Mouse (Mus musculus) brain, embryonic 14.5 days (tissue): ENCODE data around the gene Gm29609. TPM values are rescaled to one million over a fixed set of nuclear protein-coding genes. Genes with fewer than 3 reads are reported as not detected.

Experiments
- DNase-seq: peaks from one replicate; pipeline ENCODE4 v3.0.0-alpha.2; 2011; ENCODE audit warnings: low read depth
- CTCF ChIP-seq: fragments of 200-500 bp; IDR thresholded peaks from 2 replicates; pipeline ENCODE4 v1.5.1; 2012; ENCODE audit warnings: inconsistent platforms, mild to moderate bottlenecking, moderate library complexity, borderline replicate concordance; ENCODE audit not compliant: insufficient read depth, insufficient read length; ENCODE audit errors: extremely low read depth
- POLR2A ChIP-seq: fragments of 200-500 bp; IDR thresholded peaks from 2 replicates; pipeline ENCODE4 v1.6.1; 2012; ENCODE audit warnings: mild to moderate bottlenecking, inconsistent platforms, borderline replicate concordance; ENCODE audit not compliant: poor library complexity, insufficient read depth, insufficient read length, severe bottlenecking; ENCODE audit errors: extremely low read depth
- polyA plus RNA-seq: library from polyadenylated mRNA; depleted of rRNA; stranded (reverse); fragments of >200 nt; gene quantifications from 2 replicates; pipeline ENCODE4 v1.2.3, GENCODE M21; 2012

Gm29609 gene
- polyA plus RNA-seq, 1 experiment, result 4.1 TPM

DNA sequence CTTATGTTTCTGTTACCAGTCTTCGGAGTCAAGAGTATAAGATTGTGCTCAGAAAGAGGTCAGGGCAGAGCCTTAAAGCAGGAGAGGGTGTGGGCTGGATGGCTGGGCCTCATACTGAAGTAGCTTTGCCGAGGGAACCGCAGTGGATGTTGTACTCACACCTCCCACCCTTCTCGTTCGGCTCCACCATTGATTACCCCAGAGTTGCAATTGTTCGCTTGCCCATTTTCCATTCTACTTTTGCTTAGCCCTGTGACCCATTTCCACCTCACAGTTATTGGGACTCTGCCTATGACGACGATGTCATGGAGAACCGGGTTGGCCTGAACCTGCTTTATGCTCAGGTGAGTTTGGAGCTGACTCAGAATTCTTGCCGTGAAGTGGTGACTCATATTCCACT lies 16.5 kb upstream of the Gm29609 start:
- TF ChIP-seq POLR2A (no peak), CTCF (no peak)
- no peak for DNase-seq

DNA sequence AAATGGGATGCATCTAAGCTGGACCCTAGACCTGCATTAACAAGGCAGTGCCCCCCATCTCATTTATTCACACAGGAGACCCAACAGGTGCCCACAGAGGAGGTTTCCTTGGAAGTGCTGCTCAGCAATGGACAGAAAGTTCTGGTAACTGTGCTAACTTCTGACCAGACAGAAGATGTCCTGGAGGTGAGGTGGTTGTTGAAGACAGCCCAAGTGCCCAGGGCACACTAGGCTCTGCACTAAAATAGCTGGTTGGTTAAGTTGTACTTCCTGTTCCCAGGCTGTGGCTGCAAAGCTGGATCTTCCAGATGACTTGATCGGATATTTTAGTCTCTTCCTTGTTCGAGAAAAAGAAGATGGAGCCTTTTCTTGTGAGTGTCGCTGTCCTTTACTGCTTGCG lies 16.0 kb upstream of the Gm29609 start:
- no peak for DNase-seq
- TF ChIP-seq CTCF (no peak), POLR2A (no peak)

DNA sequence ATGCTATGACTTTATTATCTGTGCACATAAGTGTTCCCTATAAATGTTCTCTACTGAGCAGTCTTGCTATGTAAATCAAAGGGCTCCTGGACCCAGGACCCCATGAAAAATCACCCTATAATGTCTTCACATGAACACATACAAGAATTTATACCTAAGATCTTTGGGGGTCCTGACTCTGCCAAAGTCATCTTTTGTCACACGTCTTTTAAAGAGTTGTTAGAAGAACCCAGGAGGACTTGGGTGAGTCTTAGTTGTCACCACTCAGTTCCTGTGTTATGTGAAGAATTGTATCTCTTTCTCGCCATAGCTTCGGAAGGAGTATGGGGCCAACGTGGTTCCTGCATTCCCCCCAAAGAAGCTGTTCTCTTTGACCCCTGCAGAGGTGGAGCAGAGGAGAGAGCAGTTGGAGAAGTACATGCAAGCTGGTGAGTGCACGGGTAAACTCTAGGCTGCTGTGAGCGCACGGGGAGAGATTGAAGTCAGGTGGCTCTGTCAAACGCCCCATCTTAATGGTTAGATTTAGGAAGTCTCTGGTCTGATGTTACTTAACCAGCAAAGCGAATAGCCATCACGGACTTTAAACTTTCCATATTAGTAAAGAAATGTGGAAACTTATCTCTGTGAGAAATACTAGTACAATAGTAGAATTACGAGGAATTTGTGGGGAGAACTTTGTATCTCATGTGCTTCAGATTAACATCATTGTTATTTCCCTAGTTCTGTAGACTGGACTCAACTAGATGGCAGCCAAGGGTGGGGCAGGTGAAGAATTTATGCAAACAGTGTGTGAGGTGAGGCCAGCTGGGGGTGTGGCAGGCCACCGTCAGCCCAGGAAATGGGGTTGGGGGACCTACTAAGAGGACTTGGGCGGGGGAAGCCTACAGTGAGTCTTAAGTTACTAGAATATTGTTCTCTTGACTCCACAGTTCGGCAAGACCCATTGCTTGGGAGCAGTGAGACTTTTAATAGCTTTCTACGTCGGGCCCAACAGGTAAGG lies 15.1 kb upstream of the Gm29609 start:
- DNase-seq, result no peak
- no peak for TF ChIP-seq POLR2A
- TF ChIP-seq CTCF, result no peak

DNA sequence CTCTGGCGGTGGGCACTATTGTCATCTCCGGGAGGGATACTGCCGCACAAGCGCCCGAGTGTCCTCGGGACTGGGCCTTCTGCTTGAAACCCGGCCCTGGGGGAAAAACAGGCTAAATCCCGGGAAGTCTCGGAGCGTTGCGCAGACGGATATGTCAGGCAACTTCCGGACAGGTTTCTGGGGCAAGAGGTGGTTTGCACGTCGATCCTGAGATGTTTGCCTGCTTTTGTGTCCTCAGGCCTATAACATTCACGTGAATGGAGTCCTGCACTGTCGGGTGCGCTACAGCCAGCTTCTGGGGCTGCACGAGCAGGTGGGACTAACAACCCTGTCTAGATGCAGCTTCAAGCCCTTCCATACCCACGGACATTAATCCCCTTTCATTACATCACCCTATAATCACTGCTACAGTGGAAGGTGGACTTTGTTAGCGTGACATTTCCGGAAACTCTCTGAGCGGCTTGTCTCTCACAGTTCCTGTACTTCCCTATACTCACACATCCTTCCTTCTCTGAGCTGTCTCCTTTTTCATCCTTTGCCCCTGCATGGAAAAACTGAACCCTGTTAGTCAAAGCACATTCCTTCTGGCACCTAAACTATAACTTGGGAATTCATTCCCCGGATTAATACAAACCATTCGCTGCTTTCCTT lies 14.0 kb upstream of the Gm29609 start:
- DNase-seq, result no peak
- TF ChIP-seq CTCF (no peak), POLR2A (no peak)

DNA sequence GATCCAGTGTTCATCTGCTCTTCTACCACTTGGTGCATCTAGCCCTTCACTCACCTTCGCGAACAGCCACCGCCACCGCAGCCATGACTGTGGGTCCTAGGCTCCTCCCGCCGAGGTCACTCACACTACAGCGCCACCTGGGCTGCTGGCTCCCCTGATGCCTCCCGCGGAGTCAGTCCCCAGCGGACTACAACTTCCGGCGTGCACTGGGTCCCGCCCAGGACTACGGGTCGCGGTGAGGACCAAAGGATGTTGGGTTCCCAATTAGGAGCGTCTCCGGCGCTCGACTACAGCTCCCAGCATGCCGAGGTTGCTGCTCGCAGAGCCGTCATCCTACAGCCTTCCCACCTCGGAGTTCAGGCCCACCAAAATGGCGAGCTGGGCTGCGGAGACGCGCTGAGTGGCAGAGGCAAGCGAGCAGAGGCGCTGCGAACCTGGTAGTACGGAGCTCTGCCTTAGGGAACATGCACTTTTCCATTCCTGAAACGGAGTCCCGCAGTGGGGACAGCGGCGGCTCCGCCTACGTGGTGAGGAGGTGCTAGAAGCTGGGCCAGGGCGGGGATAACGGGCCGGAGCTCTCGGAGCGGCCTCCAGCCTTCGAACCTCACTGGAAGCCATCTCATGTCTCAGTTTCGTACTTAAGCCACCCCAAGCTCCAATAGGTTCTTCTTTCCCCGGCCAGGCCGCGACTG lies 13.4 kb upstream of the Gm29609 start, which contains the start of the genes Snx17 and Eif2b4:
Gene Snx17, plus strand, starts transcription at position 289 of the 692 bp plus-strand sequence.
Gene Eif2b4, minus strand, starts transcription at position 492 of the 692 bp plus-strand sequence.
- TF ChIP-seq CTCF (peak; percentile 38; the same call in 1 of the 2 replicates), POLR2A (0 out of 2 replicates have a peak, but pooled peaks have one; percentile 9)
- peak; percentile 99 for DNase-seq

DNA sequence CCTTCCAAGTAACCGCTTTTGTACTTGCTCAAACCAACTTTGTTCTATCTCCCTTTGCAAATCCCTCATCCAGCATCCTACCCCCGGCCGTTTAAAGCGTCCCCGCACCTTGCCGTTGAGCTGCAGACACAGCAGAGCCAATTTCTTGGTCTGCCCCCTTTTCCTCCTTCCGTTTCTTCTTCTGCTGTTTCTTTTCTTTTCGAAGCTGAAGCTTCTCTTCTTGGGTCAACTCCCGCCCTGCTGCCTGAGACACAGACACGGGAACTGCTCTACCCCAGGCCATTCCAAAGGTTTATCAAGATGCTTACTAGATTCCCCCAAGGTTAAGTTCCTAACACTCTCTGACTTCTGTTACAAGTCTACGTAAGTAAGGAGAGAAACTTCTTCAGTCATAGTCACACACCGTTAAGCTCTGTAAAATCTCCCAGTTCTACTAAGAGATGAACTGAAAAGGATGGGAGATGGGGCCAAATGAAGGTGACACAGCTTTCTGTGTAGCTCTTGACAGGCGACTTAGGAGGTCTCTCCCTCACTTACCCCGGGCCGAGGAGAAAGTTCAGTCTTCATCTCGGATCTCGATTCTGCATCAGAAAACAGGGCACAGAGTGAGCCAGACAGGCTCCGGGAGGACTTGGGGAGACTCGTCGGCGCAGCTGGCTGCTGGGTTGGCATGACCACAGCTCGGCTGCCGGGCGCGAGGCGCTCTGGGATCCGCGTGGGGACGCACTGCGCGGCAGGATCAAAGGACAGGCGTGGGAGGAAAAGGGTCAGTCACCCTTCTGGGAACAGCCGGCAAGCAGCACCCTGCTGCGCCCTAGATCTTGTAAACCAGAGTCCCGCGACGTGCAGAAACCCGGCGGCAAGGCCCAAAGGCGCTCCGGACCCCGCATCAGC lies 12.6 kb upstream of the Gm29609 start:
- no peak for DNase-seq
- no peak for TF ChIP-seq CTCF
- TF ChIP-seq POLR2A, result no peak

DNA sequence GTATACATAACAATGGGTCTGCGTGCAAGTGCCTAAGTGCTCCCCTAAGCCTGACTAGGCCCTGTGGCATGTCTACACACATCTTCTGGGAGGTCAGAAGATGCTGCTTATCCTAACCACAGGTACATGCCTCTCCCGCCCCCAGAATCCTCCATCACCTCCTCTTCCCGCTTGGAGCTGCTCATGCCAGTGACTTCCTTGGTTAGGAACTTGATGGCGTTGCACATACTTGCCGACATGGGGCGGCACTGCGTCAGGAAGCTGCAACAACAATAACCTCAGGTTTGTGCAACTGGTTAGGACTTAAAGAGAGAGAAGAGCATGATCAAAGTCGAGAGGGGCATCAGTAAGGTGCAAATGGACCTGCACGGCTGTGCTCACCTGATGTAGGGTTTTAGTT lies 10.5 kb upstream of the Gm29609 start:
- TF ChIP-seq POLR2A (no peak), CTCF (no peak)
- no peak for DNase-seq

DNA sequence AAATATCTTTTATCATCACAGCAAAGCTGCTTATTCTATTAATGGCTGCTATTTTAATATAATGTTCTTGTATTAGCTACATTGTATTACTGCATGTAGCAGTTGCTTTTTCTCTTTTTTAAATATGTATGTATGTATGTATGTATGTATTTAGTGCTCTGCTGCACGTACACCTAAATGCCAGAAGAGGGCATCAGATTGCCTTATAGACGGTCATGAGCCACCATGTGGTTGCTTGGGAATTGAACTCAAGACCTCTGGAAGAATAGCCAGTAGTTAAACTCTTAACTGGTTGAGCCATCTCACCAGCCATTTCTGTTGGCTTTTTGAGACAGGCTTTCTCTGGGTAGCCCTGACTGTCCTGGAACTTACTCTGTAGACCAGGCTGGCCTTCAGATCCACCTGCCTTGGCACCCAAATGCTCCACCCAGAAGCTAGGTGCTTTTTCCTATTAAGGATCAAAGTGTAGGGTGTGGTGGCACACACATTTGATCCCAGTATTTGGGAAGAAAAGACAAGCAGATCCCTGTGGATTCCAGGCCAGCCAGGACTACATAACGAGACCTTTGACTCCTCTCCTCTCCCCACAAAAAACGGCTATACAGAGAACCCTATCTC lies 8.6 kb upstream of the Gm29609 start:
- DNase-seq, result peak; percentile 22
- TF ChIP-seq POLR2A (no peak), CTCF (peak; percentile 17; the same call in 1 of the 2 replicates)

DNA sequence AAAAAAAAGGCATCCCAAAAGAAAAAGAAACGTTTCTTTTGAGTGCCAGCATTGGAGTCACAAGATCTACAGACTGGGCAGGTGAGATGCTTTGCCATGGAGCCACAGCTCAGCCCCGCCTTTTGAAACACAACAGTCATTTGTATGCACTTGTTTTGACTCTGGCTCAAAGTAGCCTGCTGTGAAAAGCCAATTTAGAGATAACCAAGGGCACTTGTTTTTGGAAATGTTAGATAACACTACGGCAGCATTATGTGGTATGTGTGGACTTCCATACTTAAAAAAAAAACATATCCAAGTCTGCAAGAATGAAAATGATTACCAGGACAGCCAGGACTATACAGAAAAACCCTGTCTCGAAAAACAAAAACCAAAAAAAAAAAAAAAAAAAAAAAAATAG lies 4.0 kb upstream of the Gm29609 start:
- DNase-seq, result no peak
- TF ChIP-seq CTCF (no peak), POLR2A (no peak)
